Mouse (Mus musculus): ENCODE results near the gene Pccb. TPM values are rescaled to one million over a fixed set of nuclear protein-coding genes. Genes with fewer than 3 reads are reported as not detected.

Pccb gene
- total and polyA plus RNA-seq, 3 experiments: 128 to 166 (median 140) TPM

- no peak for DNase-seq
Measured at GRCm38 (mm10) chr9:100987006-100987405, 47.7 kb downstream of the Pccb start.

GRCm38 (mm10) chr9:100984381-100985310 is 50.1 kb downstream of the Pccb start:
- no peak for DNase-seq

- DNase-seq: no peak
Measured at GRCm38 (mm10) chr9:100982786-100983185, 51.9 kb downstream of the Pccb start.

GRCm38 (mm10) chr9:100979260-100979659 is 55.4 kb downstream of the Pccb start:
- DNase-seq: no peak

- DNase-seq: no peak
Measured at GRCm38 (mm10) chr9:100978666-100979065, 56.0 kb downstream of the Pccb start.

- DNase-seq: no peak
Measured at GRCm38 (mm10) chr9:100969461-100969860, 65.2 kb downstream of the Pccb start.

- DNase-seq: no peak
Measured at GRCm38 (mm10) chr9:100964106-100964505, 70.6 kb downstream of the Pccb start.

- no peak for DNase-seq
Measured at GRCm38 (mm10) chr9:100963428-100963912, 71.2 kb downstream of the Pccb start.

- no peak for DNase-seq
Measured at GRCm38 (mm10) chr9:100962903-100963427, 71.7 kb downstream of the Pccb start.

GRCm38 (mm10) chr9:100951481-100951880 is 83.2 kb downstream of the Pccb start:
- peak; percentile 74 for DNase-seq

GRCm38 (mm10) chr9:100944677-100945365 is 89.9 kb downstream of the Pccb start:
- DNase-seq: no peak

GRCm38 (mm10) chr9:100942042-100942441 is 92.7 kb downstream of the Pccb start:
- no peak for DNase-seq

Other genes with a start within 250 kb of the Pccb start
- gene Msl2, start 39.2 kb upstream of the Pccb start, total RNA-seq (2021): 10 to 100 TPM; 46.8 to 56.7 TPM
- 34.1 and 38.4 TPM in 2 replicates for gene Msl2, start 39.2 kb upstream of the Pccb start, polyA plus RNA-seq (2012; rRNA removed)
- gene Ppp2r3a, start 216.9 kb upstream of the Pccb start, total RNA-seq (2021): 10 to 100 TPM; 21.5 to 22.2 TPM
- gene Ppp2r3a, start 216.9 kb upstream of the Pccb start, polyA plus RNA-seq (2012; rRNA removed): 1.1 and 1.7 TPM in 2 replicates